Mouse (Mus musculus): ENCODE measurements around the gene Hsdl2. TPM values are rescaled to one million over a fixed set of nuclear protein-coding genes. Genes with fewer than 3 reads are reported as not detected.
A peak's percentile ranks its signal among the peaks of the same experiment; 100 is the strongest.

The Hsdl2 gene
- polyA plus RNA-seq, 1 experiment from 2014 or later = 61.6 TPM

DNA sequence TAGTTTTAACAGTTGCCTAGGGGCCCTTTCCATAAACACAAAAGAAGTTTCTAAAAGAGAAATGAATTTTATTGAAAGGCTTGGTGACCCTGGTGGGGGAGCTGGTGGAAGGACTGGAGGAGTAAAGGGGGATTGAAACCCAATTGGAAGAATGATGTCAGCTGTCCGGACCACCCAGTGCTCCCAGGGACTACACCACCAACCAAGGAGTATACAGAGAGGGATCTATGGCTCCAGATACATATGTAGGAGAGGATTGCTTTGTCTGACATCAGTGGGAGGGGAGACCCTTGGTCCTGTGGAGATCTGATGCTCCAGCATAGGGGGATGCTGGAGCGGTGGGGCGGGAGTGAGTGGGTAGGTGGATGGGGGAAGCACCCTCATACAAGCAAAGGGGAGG, 24.1 kb downstream of the Hsdl2 start:
- Histone ChIP-seq H3K4me2 (ENCODE audit: low read depth, low read length) (no peak overlapping the region), H3K27me3 (ENCODE audit: insufficient read depth, low read length) (no peaks in the 10 kb centered on the region), H3K4me1 (ENCODE audit: insufficient read depth) (no peaks in the 10 kb centered on the region), H3K9me3 (ENCODE audit: low read length) (no peaks in the 10 kb centered on the region), H3K36me3 (replicated peaks; ENCODE audit: insufficient read depth, low read length) (peaks cover 9% of the 10 kb centered on the region), H3K27ac (ENCODE audit: low read depth) (no peak overlapping the region), H3K9ac (replicated peaks) (no peak overlapping the region), H3K4me3 (ENCODE audit: low read depth, low read length) (no peak overlapping the region)
- TF ChIP-seq EP300 (IDR thresholded peaks at IDR 0.05; ENCODE audit: low read depth) (no peak), CTCF (IDR thresholded peaks at IDR 0.05; ENCODE audit: low read depth) (no peak)
- 94% methylated on average over 3 of the region's 3 CpGs for WGBS (ENCODE audit: insufficient replicate concordance)
- DNase-seq = no peak
- ATAC-seq = no peak

DNA sequence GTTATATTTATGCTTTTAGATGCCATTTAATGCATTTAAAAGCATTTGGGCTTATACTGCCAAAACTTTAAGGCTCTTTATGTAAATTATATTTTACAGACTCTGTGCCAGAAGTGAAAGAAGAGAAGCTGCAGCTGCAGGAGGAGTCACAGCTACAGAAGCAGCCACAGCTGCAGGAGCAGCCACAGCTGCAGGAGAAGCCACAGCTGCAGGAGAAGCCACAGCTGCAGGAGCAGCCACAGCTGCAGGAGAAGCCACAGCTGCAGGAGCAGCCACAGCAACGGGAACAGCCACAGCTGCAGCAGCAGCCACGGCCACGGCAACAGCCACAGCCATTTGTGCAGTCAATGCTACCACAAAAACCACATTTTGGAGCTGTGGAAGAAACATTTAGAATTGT, 29.0 kb downstream of the Hsdl2 start:
- Histone ChIP-seq H3K27me3 (ENCODE audit: insufficient read depth, low read length) (no peaks in the 10 kb centered on the region), H3K4me2 (ENCODE audit: low read depth, low read length) (no peak overlapping the region), H3K36me3 (replicated peaks; ENCODE audit: insufficient read depth, low read length) (0 out of 2 replicates have a peak, but pooled peaks cover 8% of the 10 kb centered on the region), H3K4me3 (ENCODE audit: low read depth, low read length) (no peak overlapping the region), H3K9ac (replicated peaks) (no peak overlapping the region), H3K4me1 (ENCODE audit: insufficient read depth) (no peaks in the 10 kb centered on the region), H3K27ac (ENCODE audit: low read depth) (no peak overlapping the region), H3K9me3 (ENCODE audit: low read length) (no peaks in the 10 kb centered on the region)
- DNase-seq (no peak), ATAC-seq (no peak)
- TF ChIP-seq EP300 (IDR thresholded peaks at IDR 0.05; ENCODE audit: low read depth) (no peak), CTCF (IDR thresholded peaks at IDR 0.05; ENCODE audit: low read depth) (no peak)
- WGBS (ENCODE audit: insufficient replicate concordance) = 67% methylated on average over 3 of the region's 3 CpGs

DNA sequence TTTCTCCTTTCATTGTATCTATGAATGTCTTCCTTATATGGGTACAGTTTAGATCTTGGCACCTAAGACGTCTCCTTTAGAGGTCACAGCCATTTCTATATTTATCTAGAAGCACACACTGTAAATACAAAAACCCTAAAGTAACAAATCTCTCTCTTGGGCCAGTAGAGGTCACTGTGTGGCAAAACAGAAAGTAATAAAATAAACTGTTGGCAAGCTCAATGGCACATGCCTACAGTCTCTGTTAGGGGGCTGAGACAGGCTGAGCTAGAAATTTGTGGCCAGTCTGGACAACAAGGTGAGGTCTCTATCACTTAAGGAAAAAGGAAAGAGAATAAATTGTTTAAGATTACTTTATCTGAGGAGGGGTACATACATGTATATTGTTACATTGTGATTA, 33.6 kb downstream of the Hsdl2 start:
- no peak for TF ChIP-seq EP300 (IDR thresholded peaks at IDR 0.05; ENCODE audit: low read depth)
- TF ChIP-seq CTCF (IDR thresholded peaks at IDR 0.05; ENCODE audit: low read depth) = peak; percentile 72
- peak; percentile 51 for ATAC-seq
- no peak overlapping the region for H3K4me3 ChIP-seq (ENCODE audit: low read depth, low read length)
- DNase-seq = no peak
- no peaks in the 10 kb centered on the region for H3K9me3 ChIP-seq (ENCODE audit: low read length)
- H3K27ac ChIP-seq (ENCODE audit: low read depth) = no peak overlapping the region
- peaks cover 6% of the 10 kb centered on the region; the same call in 1 of the 2 replicates for H3K36me3 ChIP-seq (replicated peaks; ENCODE audit: insufficient read depth, low read length)
- 11% methylated on average over 1 of the region's 1 CpGs for WGBS (ENCODE audit: insufficient replicate concordance)
- no peaks in the 10 kb centered on the region for H3K4me1 ChIP-seq (ENCODE audit: insufficient read depth)
- no peak overlapping the region for H3K9ac ChIP-seq (replicated peaks)
- H3K4me2 ChIP-seq (ENCODE audit: low read depth, low read length) = no peak overlapping the region
- H3K27me3 ChIP-seq (ENCODE audit: insufficient read depth, low read length) = no peaks in the 10 kb centered on the region

DNA sequence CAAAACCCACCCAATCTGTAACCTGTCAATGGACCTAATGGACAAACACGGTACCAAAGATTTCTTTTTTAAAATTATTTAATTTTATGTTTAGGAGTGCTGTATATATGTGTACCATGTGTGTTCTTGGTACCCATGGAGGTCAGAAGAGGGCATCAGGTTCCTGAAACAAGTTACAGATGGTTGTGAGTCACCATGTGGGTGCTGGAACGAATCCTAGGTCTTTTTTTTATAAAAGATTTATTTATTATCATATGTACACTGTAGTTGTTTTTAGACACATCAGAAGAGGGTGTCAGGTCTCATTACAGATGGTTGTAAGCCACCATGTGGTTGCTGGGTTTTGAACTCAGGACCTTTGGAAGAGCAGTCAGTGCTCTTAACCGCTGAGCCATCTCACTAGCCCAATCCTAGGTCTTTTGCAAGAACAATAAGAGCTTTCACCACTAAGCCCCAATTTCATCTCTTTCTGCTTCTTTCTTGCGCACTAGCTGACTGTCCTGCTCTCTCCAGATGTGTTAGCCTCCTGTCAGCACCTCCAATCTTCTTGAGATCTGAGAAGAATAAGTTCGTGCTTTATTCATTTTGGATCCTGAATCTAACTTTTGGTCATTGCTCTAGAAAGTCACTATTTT, 38.4 kb downstream of the Hsdl2 start:
- WGBS (ENCODE audit: insufficient replicate concordance) = 85% methylated on average over 5 of the region's 5 CpGs
- TF ChIP-seq EP300 (IDR thresholded peaks at IDR 0.05; ENCODE audit: low read depth) (no peak), CTCF (IDR thresholded peaks at IDR 0.05; ENCODE audit: low read depth) (no peak)
- Histone ChIP-seq H3K9me3 (ENCODE audit: low read length) (no peaks in the 10 kb centered on the region), H3K27me3 (ENCODE audit: insufficient read depth, low read length) (no peaks in the 10 kb centered on the region), H3K27ac (ENCODE audit: low read depth) (no peak overlapping the region), H3K9ac (replicated peaks) (no peak overlapping the region), H3K4me2 (ENCODE audit: low read depth, low read length) (no peak overlapping the region), H3K36me3 (replicated peaks; ENCODE audit: insufficient read depth, low read length) (no peaks in the 10 kb centered on the region; the same call in 1 of the 2 replicates), H3K4me3 (ENCODE audit: low read depth, low read length) (no peak overlapping the region), H3K4me1 (ENCODE audit: insufficient read depth) (no peaks in the 10 kb centered on the region)
- ATAC-seq (no peak), DNase-seq (no peak)

DNA sequence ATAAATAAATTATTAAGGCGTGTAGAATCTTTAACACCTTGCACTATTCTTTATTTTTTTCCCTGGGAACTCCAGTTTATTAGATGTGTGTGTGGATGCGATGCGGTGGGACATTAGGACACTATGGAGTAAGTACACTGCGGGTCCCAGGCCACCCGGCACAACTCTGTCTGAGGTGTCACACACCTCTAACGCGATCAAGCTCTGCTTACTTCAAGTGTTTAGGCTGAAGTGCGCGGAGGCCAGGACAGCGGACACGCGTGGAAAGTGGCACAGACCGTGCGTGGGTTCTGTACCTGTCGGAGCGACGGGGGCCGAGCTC, 44.3 kb downstream of the Hsdl2 start:
- TF ChIP-seq CTCF (IDR thresholded peaks at IDR 0.05; ENCODE audit: low read depth) (no peak), EP300 (IDR thresholded peaks at IDR 0.05; ENCODE audit: low read depth) (no peak)
- peak overlapping the region; percentile 88 for H3K4me2 ChIP-seq (ENCODE audit: low read depth, low read length)
- H3K4me3 ChIP-seq (ENCODE audit: low read depth, low read length) = peak overlapping the region; percentile 93
- H3K27ac ChIP-seq (ENCODE audit: low read depth) = peak overlapping the region; percentile 79
- DNase-seq (no peak), ATAC-seq (peak; percentile 56)
- no peaks in the 10 kb centered on the region for H3K36me3 ChIP-seq (replicated peaks; ENCODE audit: insufficient read depth, low read length)
- H3K4me1 ChIP-seq (ENCODE audit: insufficient read depth) = peaks cover 15% of the 10 kb centered on the region; the same call in 1 of the 2 replicates
- H3K9me3 ChIP-seq (ENCODE audit: low read length) = no peaks in the 10 kb centered on the region
- no peaks in the 10 kb centered on the region for H3K27me3 ChIP-seq (ENCODE audit: insufficient read depth, low read length)
- 3% methylated on average over 18 of the region's 18 CpGs for WGBS (ENCODE audit: insufficient replicate concordance)
- H3K9ac ChIP-seq (replicated peaks) = peak overlapping the region; percentile 89

DNA sequence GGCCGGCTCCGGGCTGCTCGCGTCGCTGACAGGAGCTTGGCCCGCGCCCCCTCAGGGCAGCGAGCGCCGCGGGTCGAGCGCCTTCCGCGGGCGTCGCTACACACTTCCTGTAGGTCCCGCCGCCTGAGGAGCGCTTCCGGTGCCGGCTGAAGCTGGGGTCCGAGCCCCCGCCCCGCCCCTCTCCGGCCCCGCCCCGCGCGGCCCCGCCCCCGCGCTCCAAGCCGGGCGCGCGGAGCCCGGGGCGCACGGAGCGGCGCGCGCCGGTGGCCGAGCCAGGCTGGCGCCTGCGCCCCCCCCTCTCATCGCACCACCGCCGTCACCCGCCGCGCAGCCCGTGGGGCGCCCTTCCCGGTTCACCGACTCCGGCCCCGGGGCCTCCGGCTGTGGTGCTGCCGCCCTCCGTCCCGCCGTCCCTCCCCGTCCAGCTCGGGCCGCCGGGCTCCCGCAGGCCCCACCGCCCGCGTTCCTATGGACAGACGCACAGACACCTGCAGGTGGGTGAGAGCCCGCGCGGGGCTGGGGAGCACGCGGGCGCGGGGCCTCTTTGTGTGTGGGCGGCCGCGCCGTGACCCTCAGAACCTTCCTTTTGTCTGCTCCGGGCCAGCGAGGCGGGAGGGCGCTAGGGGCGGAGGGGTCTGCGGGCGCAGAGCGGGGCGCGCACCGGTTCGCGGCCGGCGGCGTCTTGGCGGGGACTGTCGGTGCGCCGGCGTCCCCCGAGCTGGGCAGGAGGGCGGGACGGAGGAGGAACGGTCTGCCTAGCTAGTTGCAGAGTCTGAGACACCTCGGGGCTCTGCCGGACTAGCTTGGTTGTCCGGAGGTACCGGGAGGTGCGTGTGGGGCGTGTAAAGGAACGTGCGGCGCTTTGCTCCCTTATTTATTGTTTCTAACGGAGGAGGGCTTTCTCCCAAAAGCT, 44.9 kb downstream of the Hsdl2 start, which contains the start of gene E130308A19Rik:
Gene E130308A19Rik (plus strand): TSS at position 214 of the 913 bp plus-strand sequence.
- H3K4me2 ChIP-seq (ENCODE audit: low read depth, low read length) = peak within 1 kb of the TSS; percentile 88
- H3K4me1 ChIP-seq (ENCODE audit: insufficient read depth) = peaks cover 15% of the 10 kb centered on the region; the same call in 1 of the 2 replicates
- peak; percentile 95 for ATAC-seq
- H3K27me3 ChIP-seq (ENCODE audit: insufficient read depth, low read length) = no peaks in the 10 kb centered on the region
- under 1% methylated on average over 83 of the region's 120 CpGs for WGBS (ENCODE audit: insufficient replicate concordance)
- peak; percentile 90 for DNase-seq
- peak within 1 kb of the TSS; percentile 79 for H3K27ac ChIP-seq (ENCODE audit: low read depth)
- H3K4me3 ChIP-seq (ENCODE audit: low read depth, low read length) = peak within 1 kb of the TSS; percentile 93
- peak; percentile 24 for TF ChIP-seq CTCF (IDR thresholded peaks at IDR 0.05; ENCODE audit: low read depth)
- no peak for TF ChIP-seq EP300 (IDR thresholded peaks at IDR 0.05; ENCODE audit: low read depth)
- H3K9ac ChIP-seq (replicated peaks) = peak within 1 kb of the TSS; percentile 89
- H3K36me3 ChIP-seq (replicated peaks; ENCODE audit: insufficient read depth, low read length) = no peaks in the 10 kb centered on the region
- no peaks in the 10 kb centered on the region for H3K9me3 ChIP-seq (ENCODE audit: low read length)

Measured in liver, postnatal 0 days (tissue).